Comparison of ENCODE assay signal across 13 mouse cellular contexts in genomic region chr1:125669035-125669434, GRCm38 (mm10). TPM values are rescaled to one million over a fixed set of nuclear protein-coding genes. Genes with fewer than 3 reads are reported as not detected.
DNase-seq lines count a peak whose midpoint lies in the region; ATAC-seq lines count a peak whose summit lies in the region.
"Had no signal": no experiment of that assay in that cellular context is flagged by ENCODE, and none has a peak within 500 bp of the region (broad histone marks: within the 10 kb centered on the region; RNA-seq: fewer than 3 reads in every experiment).

No protein-coding gene starts in this region.

- no peak for ATAC-seq in hindbrain, embryonic 11.5 days (ENCODE audit: low FRiP score)
- ATAC-seq in hindbrain, embryonic 13.5 days (ENCODE audit: low FRiP score), result no peak
- ATAC-seq in neural tube, embryonic 15.5 days (ENCODE audit: low FRiP score), result no peak
- ATAC-seq in granulocyte monocyte progenitor cell, adult 5-6 weeks (replicated peaks; ENCODE audit: poor library complexity, severe bottlenecking), result peak; percentile 63
- ATAC-seq in forebrain, embryonic 13.5 days, result no peak

- no peaks in the 10 kb centered on the region for H3K36me3 ChIP-seq in hindbrain, embryonic 11.5 days (ENCODE audit: control insufficient read depth, insufficient read depth, low read length)
- H3K36me3 ChIP-seq in hindbrain, embryonic 13.5 days, result no peaks in the 10 kb centered on the region
- no peaks in the 10 kb centered on the region for H3K36me3 ChIP-seq in neural tube, embryonic 15.5 days
- H3K36me3 ChIP-seq in forebrain, embryonic 13.5 days (ENCODE audit: poor library complexity, severe bottlenecking), result no peaks in the 10 kb centered on the region
- H3K36me3 ChIP-seq: embryonic facial prominence, embryonic 12.5 days had no signal

- no peaks in the 10 kb centered on the region for H3K27me3 ChIP-seq in hindbrain, embryonic 11.5 days (ENCODE audit: control insufficient read depth, insufficient read depth, low read length)
- no peaks in the 10 kb centered on the region for H3K27me3 ChIP-seq in hindbrain, embryonic 13.5 days
- no peaks in the 10 kb centered on the region for H3K27me3 ChIP-seq in neural tube, embryonic 15.5 days (replicated peaks)
- H3K27me3 ChIP-seq in forebrain, embryonic 13.5 days, result no peaks in the 10 kb centered on the region
- H3K27me3 ChIP-seq: embryonic facial prominence, embryonic 12.5 days had no signal

- H3K4me2 ChIP-seq in hindbrain, embryonic 11.5 days (replicated peaks; ENCODE audit: low read depth, low read length), result no peak overlapping the region
- no peak overlapping the region for H3K4me2 ChIP-seq in hindbrain, embryonic 13.5 days
- no peak overlapping the region for H3K4me2 ChIP-seq in neural tube, embryonic 15.5 days
- H3K4me2 ChIP-seq in forebrain, embryonic 13.5 days, result no peak overlapping the region
- H3K4me2 ChIP-seq: embryonic facial prominence, embryonic 12.5 days had no signal

- H3K4me1 ChIP-seq in hindbrain, embryonic 11.5 days (replicated peaks; ENCODE audit: control insufficient read depth, insufficient read depth, low read length), result no peaks in the 10 kb centered on the region
- no peaks in the 10 kb centered on the region for H3K4me1 ChIP-seq in hindbrain, embryonic 13.5 days (replicated peaks)
- no peaks in the 10 kb centered on the region for H3K4me1 ChIP-seq in neural tube, embryonic 15.5 days
- no peaks in the 10 kb centered on the region for H3K4me1 ChIP-seq in forebrain, embryonic 13.5 days
- H3K4me1 ChIP-seq: embryonic facial prominence, embryonic 12.5 days had no signal

- DNase-seq in hindbrain, embryonic 11.5 days (ENCODE audit: low spot score), result peak; percentile 25
- DNase-seq in neural tube, embryonic 10.5 days (ENCODE audit: extremely low spot score, low spot score), result peak; percentile 16
- DNase-seq in testis, postnatal 10 days (ENCODE audit: low spot score), result peak; percentile 58
- no peak for DNase-seq in adrenal gland, adult 2 months
- DNase-seq: right cerebral cortex, adult 18-20 months; thymus, adult 18-20 months had no signal

- no peak overlapping the region for H3K27ac ChIP-seq in hindbrain, embryonic 11.5 days (ENCODE audit: low read depth, low read length)
- H3K27ac ChIP-seq in hindbrain, embryonic 13.5 days, result no peak overlapping the region
- H3K27ac ChIP-seq in neural tube, embryonic 15.5 days (replicated peaks), result no peak overlapping the region
- H3K27ac ChIP-seq in forebrain, embryonic 13.5 days, result no peak overlapping the region
- H3K27ac ChIP-seq: embryonic facial prominence, embryonic 12.5 days had no signal

- 85% methylated on average over 5 of the region's 5 CpGs for WGBS in hindbrain, embryonic 11.5 days
- WGBS in hindbrain, embryonic 13.5 days, result 80% methylated on average over 5 of the region's 5 CpGs
- WGBS in neural tube, embryonic 15.5 days, result 85% methylated on average over 5 of the region's 5 CpGs
- 83% methylated on average over 5 of the region's 5 CpGs for WGBS in forebrain, embryonic 13.5 days

- H3K9me3 ChIP-seq in hindbrain, embryonic 11.5 days (ENCODE audit: control insufficient read depth, low read length), result no peaks in the 10 kb centered on the region
- H3K9me3 ChIP-seq in hindbrain, embryonic 13.5 days, result no peaks in the 10 kb centered on the region
- H3K9me3 ChIP-seq in neural tube, embryonic 15.5 days (replicated peaks), result no peaks in the 10 kb centered on the region
- H3K9me3 ChIP-seq in forebrain, embryonic 13.5 days (replicated peaks), result no peaks in the 10 kb centered on the region
- H3K9me3 ChIP-seq: embryonic facial prominence, embryonic 12.5 days; megakaryocyte, embryonic 14.5 days had no signal

- no peak overlapping the region for H3K4me3 ChIP-seq in hindbrain, embryonic 11.5 days (ENCODE audit: low read depth, low read length)
- no peak overlapping the region for H3K4me3 ChIP-seq in hindbrain, embryonic 13.5 days
- no peak overlapping the region for H3K4me3 ChIP-seq in neural tube, embryonic 15.5 days (replicated peaks)
- H3K4me3 ChIP-seq in forebrain, embryonic 13.5 days, result no peak overlapping the region
- H3K4me3 ChIP-seq: embryonic facial prominence, embryonic 12.5 days; megakaryocyte, embryonic 14.5 days had no signal

- no peak overlapping the region for H3K9ac ChIP-seq in hindbrain, embryonic 11.5 days (ENCODE audit: low read depth, low read length)
- no peak overlapping the region for H3K9ac ChIP-seq in hindbrain, embryonic 13.5 days
- no peak overlapping the region for H3K9ac ChIP-seq in neural tube, embryonic 15.5 days (replicated peaks)
- no peak overlapping the region for H3K9ac ChIP-seq in forebrain, embryonic 13.5 days
- H3K9ac ChIP-seq: embryonic facial prominence, embryonic 12.5 days had no signal

RNA-seq across cellular contexts. Expression of gene Gpr39, which starts 7.8 kb away (rescaled TPM):
- polyA plus RNA-seq in hindbrain, embryonic 11.5 days (2014; fragmentation: Nextera tagmentation; extraction: Ambion mirVana), result 0.10 and 0.22 TPM in 2 replicates
- 0.08 TPM in 1 of 2 replicates, not detected in the other for polyA plus RNA-seq in hindbrain, embryonic 13.5 days (2015; fragmentation: Nextera tagmentation; extraction: Ambion mirVana)
- polyA plus RNA-seq in neural tube, embryonic 15.5 days (2015; fragmentation: Nextera tagmentation; extraction: Ambion mirVana), result 0.10 and 0.54 TPM in 2 replicates
- total RNA-seq in granulocyte monocyte progenitor cell, adult 5-6 weeks (2014; fragmentation: Nextera tagmentation), result not detected in 2 replicates
- 0.04 TPM in 1 of 2 replicates, not detected in the other for total RNA-seq in granulocyte monocyte progenitor cell, adult 5-6 weeks (2017)
- under 1 TPM in 1 of 2 experiments, not detected in 1; 0.52 TPM for total RNA-seq in adrenal gland, adult 2 months (2021)
- polyA plus RNA-seq in adrenal gland, adult 2 months (2012; rRNA removed), result 0.08 and 0.25 TPM in 2 replicates
- polyA plus RNA-seq in forebrain, embryonic 13.5 days (2015; fragmentation: Nextera tagmentation; extraction: Ambion mirVana), result 0.08 TPM in 1 of 2 replicates, not detected in the other
- total RNA-seq: left cerebral cortex, postnatal 25 days had no signal
- polyA plus RNA-seq: embryonic facial prominence, embryonic 12.5 days had no signal
